Mouse (Mus musculus) myocyte (in vitro differentiated cells): Measurements from ENCODE around the gene Vps37b.

ENCODE experiments used
- CEBPB ChIP-seq: IDR thresholded peaks from 2 replicates; pipeline ENCODE4 v1.6.1; 2011; ENCODE audit warnings: mild to moderate bottlenecking, moderate library complexity; ENCODE audit not compliant: poor library complexity, insufficient read depth, severe bottlenecking
- E2F4 ChIP-seq: IDR thresholded peaks from one replicate; pipeline ENCODE4 v1.6.1; 2011; ENCODE audit warnings: mild to moderate bottlenecking, control low read depth, moderate library complexity; ENCODE audit not compliant: insufficient read depth
- MAX ChIP-seq: IDR thresholded peaks from one replicate; pipeline ENCODE4 v1.6.1; 2011; ENCODE audit warnings: low read depth, mild to moderate bottlenecking, control low read depth
- MYOD1 ChIP-seq, 3 experiments: IDR thresholded peaks; one replicate each; pipeline ENCODE4 v1.6.1; 2011; ENCODE audit warnings: control low read depth in 2 of 3, low read depth in 2 of 3, mild to moderate bottlenecking in 2 of 3, moderate library complexity in 1 of 3; ENCODE audit not compliant: insufficient read length in 2 of 3, control insufficient read depth in 1 of 3
- POLR2A ChIP-seq: IDR thresholded peaks from one replicate; pipeline ENCODE4 v1.6.1; 2011; ENCODE audit warnings: low read depth, mild to moderate bottlenecking, control low read depth, moderate library complexity; ENCODE audit not compliant: insufficient read length
- POLR2AphosphoS2 ChIP-seq: IDR thresholded peaks from one replicate; pipeline ENCODE4 v1.6.1; 2011; ENCODE audit warnings: low read depth, control low read depth; ENCODE audit not compliant: insufficient read length
- REST ChIP-seq: IDR thresholded peaks from one replicate; pipeline ENCODE4 v1.6.1; 2011; ENCODE audit warnings: mild to moderate bottlenecking, control low read depth, moderate library complexity; ENCODE audit not compliant: insufficient read depth, insufficient read length
- SRF ChIP-seq: IDR thresholded peaks from one replicate; pipeline ENCODE4 v1.6.1; 2011; ENCODE audit warnings: low read depth; ENCODE audit not compliant: control insufficient read depth, insufficient read length
- TCF12 ChIP-seq: IDR thresholded peaks from one replicate; pipeline ENCODE4 v1.6.1; 2011; ENCODE audit warnings: mild to moderate bottlenecking, control low read depth; ENCODE audit not compliant: poor library complexity, insufficient read depth, severe bottlenecking
- TCF3 ChIP-seq: IDR thresholded peaks from one replicate; pipeline ENCODE4 v1.6.1; 2011; ENCODE audit warnings: low read depth, control low read depth; ENCODE audit not compliant: insufficient read length
- USF1 ChIP-seq: IDR thresholded peaks from one replicate; pipeline ENCODE4 v1.6.1; 2011; ENCODE audit warnings: low read depth, mild to moderate bottlenecking, control low read depth, moderate library complexity

- TF ChIP-seq MAX (no peak), TCF12 (no peak), POLR2A (no peak), REST (no peak), E2F4 (no peak), USF1 (no peak), POLR2AphosphoS2 (no peak), SRF (no peak), CEBPB (no peak), MYOD1 (IDR thresholded peaks at IDR 0.05; ENCODE audit: control insufficient read depth in 1 of 3, insufficient read length in 2 of 3, low read depth in 2 of 3) (no peak), TCF3 (no peak)
These were observed 71.0 kb downstream of the Vps37b start for GRCm38 (mm10) chr5:123961046-123961445.
